Mouse (Mus musculus) c-Kit-positive CD71-negative TER-119-negative erythroid progenitor cells, embryonic 14.5 days (primary cell): ENCODE data around the gene Lrrc75a.

Experiments used
- DNase-seq: peaks from one replicate; pipeline ENCODE4 v3.0.0-alpha.2; 2013; ENCODE audit warnings: low read depth

The Lrrc75a gene

DNA sequence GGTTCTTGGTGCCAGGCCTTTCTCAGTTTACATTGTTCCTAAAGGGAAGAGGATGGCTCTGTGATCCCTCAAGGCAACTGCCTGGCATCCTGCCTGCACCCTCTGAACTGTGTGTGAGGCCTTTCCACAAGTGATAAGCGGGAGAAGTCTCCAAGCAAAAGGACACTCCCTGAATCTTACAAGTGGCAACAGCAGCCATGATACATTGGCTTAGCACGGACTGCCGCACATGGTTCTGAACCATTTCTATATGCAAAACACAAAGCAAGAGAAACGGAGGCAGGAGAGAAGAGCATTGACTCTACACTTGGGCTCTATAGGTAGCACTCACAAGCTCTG lies 3.0 kb downstream of the Lrrc75a start:
- DNase-seq: no peak

DNA sequence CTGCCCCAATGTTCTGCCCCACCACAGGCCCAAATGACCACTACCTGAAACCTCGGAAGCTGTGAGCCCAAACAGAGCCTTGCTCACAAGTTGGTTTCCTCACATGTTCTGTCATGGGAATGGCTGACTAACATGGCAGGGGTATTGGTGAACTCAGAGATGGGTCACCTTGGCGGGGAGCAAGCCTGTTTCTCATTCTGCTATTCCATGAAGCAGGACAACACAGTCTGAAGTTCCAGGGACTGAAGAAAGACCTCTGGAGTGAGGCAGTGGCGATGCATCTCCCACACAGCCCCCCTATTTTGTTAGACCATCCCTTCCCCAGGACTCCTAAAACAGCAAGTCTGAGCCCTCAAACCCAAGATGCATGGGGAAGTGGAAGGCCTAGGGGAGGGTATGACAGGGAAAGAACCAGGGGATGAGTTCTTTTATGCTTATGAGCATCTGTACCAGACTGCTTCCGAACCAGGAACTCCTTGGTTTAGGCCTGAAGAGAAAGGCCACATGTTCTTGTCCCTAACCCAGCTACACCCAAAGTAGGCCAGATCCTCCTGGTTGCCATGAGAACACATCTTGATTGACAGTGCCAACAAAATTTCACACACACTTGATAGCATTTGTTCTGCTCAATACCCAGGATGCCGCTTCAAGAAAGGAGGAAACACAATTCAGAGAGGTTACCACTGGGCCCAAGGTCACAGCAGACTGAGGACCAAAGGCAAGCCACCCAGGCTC lies 3.6 kb downstream of the Lrrc75a start:
- no peak for DNase-seq

DNA sequence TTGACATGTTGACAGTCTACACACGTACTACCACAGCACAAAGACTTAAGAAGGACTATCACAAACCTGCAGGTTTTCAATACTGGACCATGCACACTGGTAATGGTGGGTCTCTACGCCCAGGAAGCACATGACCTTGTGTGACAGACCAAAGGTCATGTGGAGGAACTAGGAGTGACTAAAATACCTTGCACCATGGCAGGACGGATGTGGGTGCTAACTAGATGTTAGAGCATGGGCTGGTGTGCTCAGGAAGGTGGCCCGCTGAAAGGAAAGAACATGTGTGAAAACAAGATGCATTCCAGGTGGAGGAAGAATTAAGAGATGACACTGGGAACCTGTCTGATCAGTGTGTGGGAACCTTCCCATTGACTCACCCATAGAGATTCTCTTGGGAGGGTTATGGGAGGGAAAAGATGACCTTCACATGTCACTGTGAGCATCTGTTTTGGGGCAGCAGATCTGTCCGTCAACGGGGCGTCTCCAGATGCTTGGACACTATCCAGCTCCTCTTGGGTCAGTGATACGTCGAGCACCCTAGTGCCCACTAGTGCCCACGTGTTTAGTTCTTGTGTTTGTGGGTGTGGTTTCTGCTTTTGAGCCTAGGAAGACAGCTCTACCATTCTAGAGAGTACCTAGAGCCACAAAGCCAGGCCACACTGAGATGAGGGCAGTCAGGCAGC lies 4.5 kb downstream of the Lrrc75a start:
- DNase-seq: no peak

DNA sequence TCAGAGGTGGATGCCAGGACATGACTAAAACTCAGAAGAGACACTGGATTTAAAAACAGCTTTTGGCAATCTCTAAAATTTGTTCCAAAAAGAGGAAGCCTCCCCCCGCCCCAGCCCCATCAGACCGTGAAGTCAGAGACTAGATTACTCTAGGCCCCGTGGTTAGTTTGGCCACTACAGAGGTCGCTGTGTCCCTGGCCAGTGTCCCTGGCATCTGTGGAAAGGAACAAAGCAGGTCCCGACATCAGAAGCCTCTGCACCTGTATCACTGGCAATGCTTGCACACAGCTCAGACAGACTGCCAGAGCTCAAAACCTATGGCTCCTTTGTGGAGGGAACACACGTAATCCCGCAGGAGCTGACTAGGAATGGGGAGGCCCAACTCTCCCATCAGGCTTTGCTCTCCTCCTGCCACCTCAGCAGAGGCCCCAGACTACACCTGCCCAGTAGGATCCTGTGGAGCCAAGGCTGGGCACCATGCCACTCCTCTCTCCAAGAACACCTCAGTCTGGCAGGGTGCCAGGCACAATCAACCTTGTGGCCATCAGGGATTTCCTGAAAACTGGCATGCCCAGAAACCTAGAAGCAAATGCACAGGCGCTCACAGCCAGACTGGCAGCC lies 5.2 kb downstream of the Lrrc75a start:
- DNase-seq: no peak

DNA sequence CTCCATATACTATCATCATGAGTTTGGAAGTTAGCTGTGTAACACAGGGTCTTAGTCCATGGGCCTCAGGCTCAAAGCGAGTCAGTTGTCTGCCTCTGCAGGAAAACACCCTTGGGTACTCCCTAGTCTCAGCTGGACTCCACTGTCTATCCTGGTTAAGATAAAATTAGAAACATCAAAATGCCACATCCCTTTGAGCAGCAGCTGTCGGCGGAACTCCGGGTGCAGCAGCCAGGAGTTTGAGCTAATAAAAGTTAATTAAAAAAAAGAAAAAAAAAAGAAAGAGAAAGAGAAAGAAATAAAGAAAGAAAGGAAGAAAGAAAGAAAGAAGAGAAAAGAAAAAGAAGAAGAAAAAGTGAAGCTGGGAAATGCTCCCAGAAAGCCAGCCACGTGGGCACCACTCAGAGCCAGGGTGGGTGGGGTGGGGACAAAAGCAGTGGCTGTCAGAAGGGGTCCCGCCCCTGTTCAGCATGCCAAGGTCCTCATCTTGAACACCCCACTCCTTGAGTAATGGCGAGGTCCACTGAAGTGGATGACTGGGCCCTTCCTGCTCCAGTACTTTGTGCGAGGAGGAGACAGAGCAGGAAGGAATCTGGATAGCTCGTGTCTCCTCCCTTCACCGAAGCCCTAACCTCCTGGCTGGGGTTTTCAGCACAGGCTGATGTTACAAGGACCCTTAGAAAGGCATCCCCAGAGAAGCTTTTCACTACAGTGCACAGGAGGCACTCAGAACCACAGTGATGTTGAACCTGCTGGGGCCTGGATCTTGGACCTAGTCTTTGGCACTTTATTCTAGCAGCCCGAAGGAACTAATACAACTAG lies 6.1 kb downstream of the Lrrc75a start:
- DNase-seq: no peak

DNA sequence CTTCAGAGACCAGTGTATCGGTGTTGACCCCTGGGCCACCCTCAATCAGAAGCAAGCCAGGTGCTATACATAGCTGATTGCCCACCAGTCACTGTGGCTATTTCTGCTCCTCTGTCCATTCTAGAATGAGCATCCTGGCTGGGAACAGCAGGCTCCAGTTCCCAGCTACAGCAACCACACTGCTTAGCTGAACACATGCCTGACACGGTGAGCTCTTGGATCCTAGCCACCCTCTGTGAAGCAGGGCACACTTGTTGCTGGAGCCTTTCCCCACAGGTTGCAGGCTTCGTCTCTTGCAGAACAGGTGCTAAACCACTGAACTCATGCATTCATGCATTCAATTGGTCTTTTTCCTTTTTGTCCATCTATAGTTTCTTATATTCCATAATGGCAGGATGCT lies 7.9 kb downstream of the Lrrc75a start:
- no peak for DNase-seq

DNA sequence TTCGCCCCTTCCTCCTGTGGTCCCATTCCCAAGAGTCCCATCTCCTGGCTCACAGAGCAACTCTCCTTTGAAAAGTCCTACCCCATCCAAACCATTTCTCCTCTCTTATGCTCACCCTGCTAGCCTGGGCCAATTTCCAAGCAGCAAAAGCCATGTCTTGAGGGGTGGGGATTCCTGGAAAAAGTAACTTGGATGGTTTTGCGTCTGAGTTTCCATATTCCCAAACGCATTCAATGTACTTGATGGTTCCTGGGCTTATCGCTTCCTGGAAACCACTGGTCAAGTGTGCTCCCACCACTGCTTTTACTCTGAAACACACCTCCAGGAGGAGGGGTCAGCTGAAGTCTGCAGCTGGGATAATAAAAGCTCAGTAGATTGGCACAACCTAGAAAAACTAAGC lies 9.9 kb downstream of the Lrrc75a start:
- DNase-seq: no peak

DNA sequence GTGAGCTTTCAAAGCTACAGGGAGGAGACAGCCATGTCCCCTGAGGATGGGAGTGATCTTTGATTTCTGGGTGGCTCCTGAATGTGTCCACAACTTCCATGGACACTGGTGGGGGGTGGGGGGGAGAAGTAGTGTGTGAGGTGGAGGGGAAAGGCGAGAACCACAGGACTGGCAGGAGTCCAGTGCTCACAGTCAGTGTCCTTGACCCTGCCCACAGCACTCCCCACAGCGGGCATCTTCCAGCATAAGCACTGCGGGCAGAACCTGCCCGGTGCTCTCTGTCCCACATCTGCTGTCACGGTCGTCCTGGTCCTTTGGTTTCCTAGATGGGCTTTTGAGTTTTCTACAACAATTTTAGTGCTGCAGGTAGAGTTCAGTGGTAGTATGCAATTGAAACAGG lies 10.5 kb downstream of the Lrrc75a start:
- no peak for DNase-seq

DNA sequence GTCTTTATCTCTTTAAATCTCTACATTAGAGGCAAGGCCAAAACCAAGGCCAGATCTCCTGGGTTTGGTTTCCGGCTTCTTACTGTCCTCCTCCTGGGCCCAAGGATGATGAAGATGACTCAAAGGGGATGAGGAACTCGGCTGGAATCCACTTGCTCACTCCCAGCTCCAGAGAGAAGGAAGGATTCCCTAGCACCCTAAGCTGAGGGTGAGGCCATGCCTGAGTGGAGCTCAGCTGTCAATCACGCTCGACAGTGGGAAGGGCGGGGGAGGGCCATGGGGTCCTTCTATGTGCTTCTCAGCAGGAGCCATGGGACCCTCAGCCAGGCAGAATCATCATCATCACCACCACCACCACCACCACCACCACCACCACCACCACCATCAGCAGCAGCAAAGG lies 10.9 kb downstream of the Lrrc75a start:
- DNase-seq: no peak

DNA sequence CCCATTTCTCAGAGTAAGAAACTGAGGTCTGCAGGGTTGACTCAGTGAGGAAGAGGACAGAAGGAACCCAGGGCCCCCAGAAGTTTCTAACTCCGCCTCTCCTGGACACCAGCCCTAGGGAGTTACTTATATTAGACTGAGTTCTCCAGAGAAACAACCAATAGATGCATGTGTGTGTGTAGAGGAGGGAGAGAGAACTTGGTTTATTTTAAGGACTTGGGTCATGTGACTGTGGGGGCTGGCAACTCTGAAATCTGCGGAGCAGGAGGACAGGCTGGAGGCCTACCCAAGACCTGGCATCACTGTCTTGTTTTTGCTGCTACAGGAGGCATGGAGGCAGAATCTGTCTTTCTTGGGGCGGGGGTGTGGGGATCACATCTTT lies 11.5 kb downstream of the Lrrc75a start:
- DNase-seq: no peak

DNA sequence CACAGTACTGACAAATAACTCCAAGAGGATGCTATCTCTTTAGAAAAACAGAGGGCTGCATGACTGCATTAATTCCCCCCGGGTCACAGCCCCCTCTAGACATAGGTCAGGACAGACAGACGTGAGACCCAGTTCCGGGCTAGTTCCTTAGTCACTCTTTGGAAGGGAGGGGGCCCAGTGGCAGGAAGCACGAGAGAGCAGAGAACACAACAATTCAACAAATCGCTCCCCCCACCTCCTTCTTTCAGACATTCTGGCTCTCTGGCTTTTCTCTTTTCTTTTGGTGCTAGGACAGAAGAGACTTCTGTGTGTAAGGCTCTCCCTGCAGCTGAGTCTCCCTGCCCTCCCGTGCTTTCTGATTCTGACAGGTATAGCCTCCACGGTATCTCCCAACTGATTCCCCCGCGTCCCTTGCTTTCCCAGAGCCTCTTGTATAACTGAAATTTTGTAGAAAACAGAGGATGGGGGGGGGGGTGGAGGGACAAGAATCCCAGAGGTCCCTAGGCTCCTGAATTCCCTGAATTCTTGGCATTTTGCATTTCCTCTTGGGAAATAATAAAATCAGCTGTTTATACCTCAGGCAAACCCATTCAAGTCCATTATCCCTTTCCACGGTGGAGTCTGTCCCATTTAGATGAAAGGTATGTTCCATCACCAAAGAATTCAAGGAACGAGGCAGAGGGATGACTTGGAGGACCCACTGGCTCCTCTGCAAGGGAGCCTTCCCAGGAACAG lies 12.1 kb downstream of the Lrrc75a start:
- DNase-seq: no peak

DNA sequence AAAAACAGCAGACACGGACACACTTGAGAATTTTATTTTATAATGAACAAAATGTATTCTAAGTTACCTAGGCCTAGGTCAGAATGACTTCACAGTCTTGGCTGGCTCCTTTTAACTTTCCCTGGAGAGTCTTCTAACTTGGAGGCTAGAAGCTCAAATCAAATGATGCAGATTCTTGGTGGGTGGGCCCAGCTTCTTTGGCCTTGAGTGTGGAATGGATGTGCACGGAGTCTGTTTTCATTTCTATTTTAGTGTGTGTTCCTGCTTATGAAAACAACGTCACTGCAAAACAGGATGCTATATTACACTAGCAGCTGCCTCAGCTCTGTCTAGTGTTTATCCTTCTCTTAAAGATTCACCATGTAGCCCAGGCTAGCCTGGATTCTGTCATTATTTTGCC lies 12.9 kb downstream of the Lrrc75a start:
- DNase-seq: no peak

DNA sequence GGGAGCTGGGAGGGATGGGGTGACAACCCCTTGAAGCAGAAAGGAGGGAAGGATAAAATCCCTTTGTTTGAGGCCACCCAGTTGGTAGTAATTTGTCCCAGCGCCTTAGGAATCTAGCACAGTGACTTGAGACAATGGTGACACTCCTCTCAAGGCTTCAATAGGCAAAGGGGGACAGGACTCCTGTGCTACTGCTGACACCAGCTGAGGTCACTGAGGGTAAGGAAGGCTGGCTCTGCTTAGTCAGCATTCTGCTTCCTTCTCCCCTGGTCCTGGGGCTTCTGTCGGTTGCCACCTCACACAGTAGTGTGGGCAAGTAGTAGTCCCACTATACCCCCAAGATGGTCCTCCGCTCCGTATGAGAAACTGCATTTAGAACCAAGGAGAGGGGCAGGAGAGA lies 17.2 kb downstream of the Lrrc75a start:
- no peak for DNase-seq

DNA sequence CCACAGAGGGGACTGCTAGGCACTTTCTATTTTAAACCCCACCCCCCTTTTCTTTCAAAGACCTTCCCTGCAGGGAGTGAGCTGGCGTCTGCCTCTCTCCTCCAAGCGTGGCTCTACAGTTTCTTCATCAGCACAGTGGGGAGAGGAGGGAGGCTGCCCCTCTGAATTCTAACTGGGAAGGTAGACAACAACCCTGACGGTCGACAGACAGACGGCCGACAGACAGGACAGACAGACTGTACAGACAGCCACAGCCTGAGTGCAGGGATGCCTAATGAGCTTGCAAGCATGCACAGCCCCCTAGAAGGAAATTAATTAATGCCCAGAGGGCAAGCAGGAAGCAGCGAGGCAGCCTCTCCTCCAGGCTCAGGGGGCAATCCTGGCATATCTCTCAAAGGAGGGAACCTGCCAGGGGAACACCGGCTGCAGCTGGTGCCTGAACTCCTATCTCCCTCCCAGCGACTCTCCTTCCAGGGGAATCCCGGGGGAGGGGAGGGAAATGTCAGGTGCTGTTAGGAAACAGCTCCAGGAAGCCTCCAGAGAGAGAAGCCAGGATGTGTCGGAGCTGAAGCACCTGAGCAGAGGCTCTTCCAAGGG lies 18.0 kb downstream of the Lrrc75a start:
- no peak for DNase-seq

DNA sequence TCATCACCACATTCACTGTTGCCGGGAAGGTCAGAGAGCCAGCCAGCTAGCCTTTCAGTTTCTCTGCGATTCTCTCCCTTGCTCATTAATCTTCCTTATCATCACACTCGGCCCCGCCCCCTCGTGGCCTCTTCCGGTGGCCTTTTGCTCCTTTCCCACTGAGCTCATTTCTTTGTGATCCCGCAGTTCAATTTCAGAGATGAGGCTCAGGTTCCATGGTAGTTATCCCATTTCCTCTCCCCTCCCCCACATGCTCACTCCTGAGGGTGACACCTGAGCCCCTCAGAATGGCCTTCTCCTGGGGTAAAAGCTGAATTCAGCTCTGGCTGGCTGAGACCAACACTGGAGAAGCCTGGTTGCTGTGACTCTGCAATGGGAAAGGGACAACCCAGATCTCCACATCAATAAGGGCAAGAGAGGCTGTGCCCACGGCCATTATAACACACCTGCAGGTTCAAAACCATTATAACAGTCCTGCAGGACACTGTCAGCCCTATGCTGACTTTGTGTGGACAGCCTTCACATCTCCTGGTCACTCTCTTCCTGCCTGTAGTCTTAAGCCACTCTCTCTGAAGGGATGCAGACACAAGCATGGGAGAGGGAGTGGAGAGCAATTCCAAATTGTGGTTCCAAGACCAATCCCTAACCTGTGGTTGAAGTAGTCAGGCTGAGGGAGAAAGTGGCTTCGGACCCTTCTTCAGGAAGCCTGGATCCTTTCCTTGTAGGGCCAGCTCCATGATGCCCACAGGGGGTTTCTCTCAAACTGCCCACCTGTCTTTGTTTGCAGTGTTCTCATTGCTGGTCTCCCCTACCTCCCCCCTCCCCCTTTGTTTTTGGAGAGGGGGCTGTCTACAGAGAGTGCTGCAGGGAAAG lies 18.7 kb downstream of the Lrrc75a start:
- DNase-seq: no peak

DNA sequence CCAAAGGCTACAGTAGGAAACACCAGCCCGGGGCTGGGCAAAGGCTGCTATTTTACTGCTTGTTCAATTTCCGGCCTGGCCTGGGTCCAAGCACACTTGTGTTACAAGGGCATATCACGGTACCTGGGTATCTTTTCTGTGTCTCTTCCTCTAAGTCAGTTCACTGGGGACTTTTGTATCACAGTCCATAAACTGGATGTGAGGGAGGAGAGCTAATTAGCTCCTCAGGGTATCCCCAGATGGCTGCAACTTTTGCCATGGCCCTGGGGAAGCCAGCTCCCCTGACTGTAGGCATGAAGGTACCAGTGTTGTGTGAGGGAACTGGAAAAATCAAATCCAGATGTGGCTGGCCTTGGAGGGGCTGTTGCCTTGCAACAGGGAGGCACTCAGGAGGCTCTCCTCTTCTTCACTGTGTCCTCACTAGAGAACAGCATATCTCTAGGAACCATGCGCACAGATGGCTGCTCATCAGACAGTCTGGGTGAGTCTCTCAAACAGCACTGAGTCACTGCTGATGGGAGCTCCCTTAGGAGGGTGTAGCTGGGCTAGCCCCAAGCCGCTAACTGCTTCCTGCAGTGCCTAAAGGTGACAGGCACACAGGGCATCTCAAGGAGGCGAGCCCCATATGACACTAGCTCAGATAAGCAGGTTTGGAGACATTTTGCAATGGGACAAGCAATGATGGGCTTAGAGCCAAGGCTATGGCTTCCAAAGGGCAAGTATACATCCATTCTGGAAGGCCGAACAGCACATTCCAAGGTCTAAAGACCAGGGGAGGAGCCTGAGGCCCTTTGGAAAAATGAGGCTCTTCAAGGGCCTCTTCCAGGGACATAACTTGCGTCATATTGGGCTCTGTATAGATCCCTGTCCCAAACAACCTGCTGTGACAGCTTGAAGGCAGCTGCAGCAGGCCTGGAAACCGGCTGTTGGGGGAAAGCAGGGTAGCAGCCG lies 23.7 kb downstream of the Lrrc75a start:
- no peak for DNase-seq

DNA sequence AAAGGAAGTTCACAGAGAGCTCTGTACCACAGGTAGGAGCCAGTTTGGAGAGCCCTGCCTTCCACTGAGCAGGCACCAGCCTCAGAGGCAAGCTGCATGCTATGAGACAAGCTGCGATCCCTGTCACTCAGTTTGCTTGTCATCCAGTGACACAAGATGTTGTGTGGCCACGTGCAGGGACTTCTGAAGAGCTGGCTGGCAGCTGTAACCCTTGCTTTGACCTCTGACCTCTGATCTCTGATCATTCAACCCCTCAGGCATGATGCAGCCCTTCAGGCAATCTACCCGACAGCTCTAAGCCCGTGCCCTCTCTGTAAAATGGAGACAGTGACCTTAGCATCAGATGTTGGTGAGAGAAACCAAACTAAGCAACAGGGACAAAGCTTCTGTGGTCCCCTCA lies 25.5 kb downstream of the Lrrc75a start:
- no peak for DNase-seq

DNA sequence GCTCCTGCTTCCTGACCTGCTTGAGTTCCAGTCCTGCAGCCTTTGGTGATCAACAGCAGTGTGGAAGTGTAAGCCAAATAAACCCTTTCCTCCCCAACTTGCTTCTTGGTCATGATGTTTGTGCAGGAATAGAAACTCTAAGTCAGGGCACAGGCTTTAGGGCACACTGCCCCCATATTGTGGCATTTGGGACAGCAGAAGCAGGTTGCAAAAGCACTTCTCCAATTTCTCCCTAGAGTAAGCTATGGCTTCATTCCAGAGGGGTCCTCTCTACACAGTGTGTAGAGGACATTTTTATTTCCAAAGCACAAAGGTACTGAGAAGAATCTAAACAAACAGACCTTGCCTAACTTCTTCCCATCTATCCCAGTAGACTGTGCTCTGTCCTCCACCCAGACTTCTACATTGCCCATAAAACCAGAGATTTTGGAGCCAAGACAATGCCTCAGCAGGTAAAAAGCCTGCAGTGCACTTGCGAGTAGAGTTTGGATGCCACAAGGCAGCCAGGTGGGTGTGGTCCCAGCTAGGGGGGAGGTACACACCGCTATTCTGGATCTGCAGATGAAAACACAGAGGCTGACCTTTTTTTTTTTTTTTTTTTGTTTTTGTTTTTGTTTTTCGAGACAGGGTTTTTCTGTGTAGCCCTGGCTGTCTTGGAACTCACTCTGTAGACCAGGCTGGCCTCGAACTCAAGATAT lies 26.6 kb downstream of the Lrrc75a start:
- no peak for DNase-seq

DNA sequence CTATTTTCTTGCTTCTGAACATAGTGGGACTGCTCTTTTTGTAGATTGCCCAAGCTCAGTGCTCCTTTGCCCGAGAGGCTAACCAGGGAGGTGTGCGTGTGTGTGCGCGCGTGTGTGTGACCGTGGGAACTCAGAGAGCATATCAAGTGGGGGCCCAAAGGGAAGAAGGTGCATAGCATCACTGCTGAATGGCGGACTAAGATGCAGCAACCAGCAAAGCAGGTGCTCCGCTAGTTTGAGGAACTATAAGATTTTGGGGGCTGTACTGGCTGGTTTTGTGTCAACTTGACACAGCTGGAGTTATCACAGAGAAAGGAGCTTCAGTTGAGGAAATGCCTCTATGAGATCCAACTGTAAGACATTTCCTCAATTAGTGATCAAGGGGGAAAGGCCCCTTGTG lies 27.2 kb downstream of the Lrrc75a start:
- DNase-seq: no peak
